Mouse (Mus musculus) forebrain, embryonic 10.5 days (tissue): ENCODE results near the gene Grik4. TPM values are rescaled to one million over a fixed set of nuclear protein-coding genes. Genes with fewer than 3 reads are reported as not detected.

Source experiments
- DNase-seq: peaks from one replicate; pipeline ENCODE4 v3.0.0-alpha.2; 2017; ENCODE audit warnings: low spot score; ENCODE audit errors: extremely low spot score
- H3K27ac ChIP-seq: fragments of 300-500 bp; sonication (generic); 2 replicates; pipeline ENCODE4 v1.5.1; 2016; ENCODE audit warnings: mild to moderate bottlenecking
- H3K27me3 ChIP-seq: fragments of 300-500 bp; sonication (generic); 2 replicates; pipeline ENCODE4 v1.6.1; 2016; ENCODE audit warnings: mild to moderate bottlenecking; ENCODE audit not compliant: poor library complexity, severe bottlenecking
- H3K36me3 ChIP-seq: fragments of 300-500 bp; sonication (generic); replicated peaks from 2 replicates; pipeline ENCODE4 v1.6.1; 2016; ENCODE audit warnings: mild to moderate bottlenecking, moderate library complexity
- H3K4me1 ChIP-seq: fragments of 300-500 bp; sonication (generic); 2 replicates; pipeline ENCODE4 v1.6.1; 2016
- H3K4me3 ChIP-seq: fragments of 300-500 bp; sonication (generic); 2 replicates; pipeline ENCODE4 v1.5.1; 2016; ENCODE audit warnings: mild to moderate bottlenecking, moderate library complexity
- H3K9me3 ChIP-seq: fragments of 300-500 bp; sonication (generic); 2 replicates; pipeline ENCODE4 v1.6.1; 2016; ENCODE audit warnings: mild to moderate bottlenecking, moderate library complexity
- WGBS: fragments of 180-500 bp; shearing (Covaris S2); methylation state at CpG from one replicate; pipeline ENCODE4 v1.1.7; 2016; 5-methylcytosine and 5-hydroxymethylcytosine counted together
- polyA plus RNA-seq: library from polyadenylated mRNA; unstranded; fragments of >200 nt; fragmentation: Nextera tagmentation; extraction: Ambion mirVana; gene quantifications from 2 replicates; pipeline ENCODE4 v1.2.1, GENCODE M21; 2016

The Grik4 gene
- polyA plus RNA-seq, 1 experiment from 2014 or later, result 1.0 TPM

DNA sequence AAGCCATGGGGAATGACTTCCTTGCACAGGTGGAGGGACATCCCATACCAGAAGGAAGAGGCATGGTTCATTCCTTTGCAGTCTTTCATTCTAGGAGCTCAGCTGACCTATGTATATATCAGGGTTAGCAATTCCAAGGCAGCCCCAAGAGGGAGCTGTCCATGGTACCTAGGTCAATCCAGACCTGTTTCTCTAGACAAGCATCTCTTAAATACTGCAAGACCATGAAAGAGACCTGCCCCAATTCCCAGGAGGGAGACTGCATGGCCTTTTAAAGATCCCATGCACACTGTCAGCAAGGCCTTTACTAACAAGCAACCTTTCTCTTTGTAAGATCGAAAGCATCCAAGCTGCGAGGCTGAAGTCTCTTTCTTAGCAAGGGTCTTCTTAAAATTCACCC is 291.5 kb downstream of the Grik4 start:
- Histone ChIP-seq H3K27me3 (no peaks in the 10 kb centered on the region), H3K36me3 (no peaks in the 10 kb centered on the region), H3K27ac (no peak overlapping the region), H3K4me1 (peaks cover 24% of the 10 kb centered on the region; the same call in 1 of the 2 replicates), H3K4me3 (no peak overlapping the region), H3K9me3 (no peaks in the 10 kb centered on the region)
- DNase-seq, result peak; percentile 20
- WGBS, result 86% methylated on average over 2 of the region's 2 CpGs

DNA sequence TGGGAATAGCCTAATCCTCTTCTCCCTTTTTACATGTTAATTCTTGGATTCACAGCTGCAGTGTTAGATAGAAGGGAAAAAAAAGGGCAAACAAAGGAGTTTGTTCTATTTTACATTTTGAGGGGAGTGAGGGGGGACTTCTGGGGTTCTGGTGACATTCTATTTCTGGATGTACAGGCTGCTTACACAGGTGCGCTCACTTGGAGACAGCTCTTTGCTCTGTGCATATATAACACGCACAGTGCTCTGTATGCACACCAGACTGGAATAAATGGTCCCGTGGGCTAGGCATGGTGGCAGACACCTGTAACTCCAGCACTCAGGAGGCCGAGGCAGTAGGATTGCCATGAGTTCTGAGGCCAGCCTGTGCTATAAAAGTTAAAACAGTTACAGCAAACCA is 292.0 kb downstream of the Grik4 start:
- Histone ChIP-seq H3K27me3 (no peaks in the 10 kb centered on the region), H3K4me1 (peaks cover 24% of the 10 kb centered on the region; the same call in 1 of the 2 replicates), H3K27ac (0 out of 2 replicates have a peak overlapping the region, but pooled peaks have one; percentile 20), H3K36me3 (no peaks in the 10 kb centered on the region), H3K9me3 (no peaks in the 10 kb centered on the region), H3K4me3 (no peak overlapping the region)
- 60% methylated on average over 4 of the region's 4 CpGs for WGBS
- no peak for DNase-seq

DNA sequence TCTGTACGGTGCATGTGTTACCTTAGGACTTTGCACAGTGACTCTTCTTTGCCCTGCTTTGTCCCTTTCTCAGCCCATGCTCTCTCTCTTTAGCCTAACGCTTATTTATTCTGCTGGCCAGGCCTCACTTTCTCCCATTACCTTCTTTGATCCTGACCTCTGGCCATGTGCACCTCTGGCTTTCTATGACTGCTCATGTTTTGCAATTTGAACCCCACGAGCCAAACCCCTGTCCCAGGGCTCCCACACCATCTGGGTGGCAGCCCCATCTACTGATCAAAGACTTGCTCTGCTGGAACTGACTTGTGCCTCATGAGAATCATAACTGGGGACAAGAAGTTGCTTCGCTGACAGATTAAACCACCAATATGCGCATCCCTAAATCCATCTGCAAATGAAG is 294.4 kb downstream of the Grik4 start:
- Histone ChIP-seq H3K4me1 (peaks cover 26% of the 10 kb centered on the region; the same call in 1 of the 2 replicates), H3K36me3 (no peaks in the 10 kb centered on the region), H3K9me3 (no peaks in the 10 kb centered on the region), H3K27ac (no peak overlapping the region), H3K4me3 (no peak overlapping the region), H3K27me3 (no peaks in the 10 kb centered on the region)
- WGBS, result 80% methylated on average over 5 of the region's 5 CpGs
- no peak for DNase-seq

- Histone ChIP-seq H3K27me3 (no peaks in the 10 kb centered on the region), H3K27ac (no peak overlapping the region), H3K9me3 (no peaks in the 10 kb centered on the region), H3K4me1 (peaks cover 28% of the 10 kb centered on the region), H3K36me3 (no peaks in the 10 kb centered on the region), H3K4me3 (no peak overlapping the region)
- DNase-seq, result no peak
- WGBS, result 90% methylated on average over 3 of the region's 3 CpGs
Measured at GRCm38 (mm10) chr9:42648051-42648450, 296.2 kb downstream of the Grik4 start.

DNA sequence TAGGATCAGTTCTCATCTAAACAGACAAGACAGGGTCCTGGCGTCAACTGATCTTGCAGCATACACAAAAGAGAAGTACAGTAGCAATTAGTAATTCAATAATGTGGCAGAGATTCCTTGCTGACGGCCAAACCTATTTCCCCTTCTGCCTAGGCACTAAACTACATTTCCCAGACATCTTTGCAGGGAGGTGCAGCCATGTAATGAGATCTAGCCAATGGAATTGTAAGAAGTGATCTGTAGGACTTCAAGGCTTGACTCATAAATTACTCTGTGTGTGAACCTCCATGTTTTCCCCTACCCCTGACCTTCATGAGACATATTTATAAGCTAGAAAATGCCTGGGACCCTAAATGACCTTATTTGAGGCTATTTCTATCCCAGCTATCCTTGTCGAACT is 296.7 kb downstream of the Grik4 start:
- 83% methylated on average over 3 of the region's 3 CpGs for WGBS
- Histone ChIP-seq H3K4me3 (no peak overlapping the region), H3K9me3 (no peaks in the 10 kb centered on the region), H3K36me3 (no peaks in the 10 kb centered on the region), H3K27me3 (no peaks in the 10 kb centered on the region), H3K4me1 (peaks cover 32% of the 10 kb centered on the region), H3K27ac (no peak overlapping the region)
- no peak for DNase-seq

DNA sequence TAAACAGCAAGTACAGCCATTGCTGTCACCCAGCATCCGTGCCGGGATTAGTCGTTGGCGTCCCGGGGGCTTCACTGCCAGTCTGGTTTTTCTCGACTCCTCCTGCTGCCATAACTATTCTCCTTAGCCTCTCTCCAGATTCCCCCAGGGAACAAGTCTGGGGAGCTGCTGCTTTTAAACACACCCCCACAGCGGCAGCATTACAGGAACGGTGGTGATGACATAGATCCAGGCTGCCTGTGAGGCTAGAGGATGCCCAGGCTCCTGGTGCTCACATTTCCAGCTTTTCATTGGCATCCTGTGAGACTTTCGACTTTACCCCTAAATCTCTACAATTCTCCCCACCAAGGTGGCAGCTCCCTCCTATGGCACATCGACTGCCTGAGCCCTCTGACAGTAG is 297.5 kb downstream of the Grik4 start:
- no peaks in the 10 kb centered on the region for H3K36me3 ChIP-seq
- WGBS, result 78% methylated on average over 10 of the region's 10 CpGs
- no peaks in the 10 kb centered on the region for H3K9me3 ChIP-seq
- H3K4me3 ChIP-seq, result no peak overlapping the region
- no peak overlapping the region for H3K27ac ChIP-seq
- DNase-seq, result no peak
- H3K27me3 ChIP-seq, result no peaks in the 10 kb centered on the region
- H3K4me1 ChIP-seq, result peaks cover 33% of the 10 kb centered on the region

- DNase-seq, result no peak
- Histone ChIP-seq H3K9me3 (no peaks in the 10 kb centered on the region), H3K27me3 (no peaks in the 10 kb centered on the region), H3K4me1 (peaks cover 28% of the 10 kb centered on the region), H3K4me3 (no peak overlapping the region), H3K27ac (no peak overlapping the region), H3K36me3 (no peaks in the 10 kb centered on the region)
- 93% methylated on average over 5 of the region's 5 CpGs for WGBS
Measured at GRCm38 (mm10) chr9:42645161-42645560, 299.1 kb downstream of the Grik4 start.

DNA sequence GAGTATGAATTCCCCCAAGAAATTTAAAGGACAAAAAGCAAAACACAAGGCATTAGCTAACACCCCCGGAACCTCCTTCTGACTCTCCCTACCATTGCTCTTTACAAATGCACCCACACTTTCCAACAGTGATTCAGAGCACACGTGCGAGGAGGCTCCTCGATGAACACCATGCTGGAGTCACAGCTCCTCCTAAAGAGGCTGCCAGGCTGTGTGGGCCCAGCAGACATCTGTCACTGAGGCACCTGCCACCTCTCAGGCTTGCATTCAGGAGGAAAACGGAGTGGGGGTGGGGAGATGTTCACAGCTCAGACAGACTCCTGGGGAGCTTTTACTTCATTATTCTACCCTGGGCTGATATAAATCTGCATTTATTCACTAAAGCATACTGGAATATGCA is 301.5 kb downstream of the Grik4 start:
- no peak overlapping the region for H3K4me3 ChIP-seq
- 0 out of 2 replicates have a peak overlapping the region, but pooled peaks have one; percentile 69 for H3K27ac ChIP-seq
- no peaks in the 10 kb centered on the region for H3K36me3 ChIP-seq
- 0 out of 2 replicates have a peak, but pooled peaks cover 3% of the 10 kb centered on the region for H3K27me3 ChIP-seq
- 62% methylated on average over 5 of the region's 5 CpGs for WGBS
- H3K9me3 ChIP-seq, result no peaks in the 10 kb centered on the region
- no peak for DNase-seq
- peaks cover 51% of the 10 kb centered on the region for H3K4me1 ChIP-seq

DNA sequence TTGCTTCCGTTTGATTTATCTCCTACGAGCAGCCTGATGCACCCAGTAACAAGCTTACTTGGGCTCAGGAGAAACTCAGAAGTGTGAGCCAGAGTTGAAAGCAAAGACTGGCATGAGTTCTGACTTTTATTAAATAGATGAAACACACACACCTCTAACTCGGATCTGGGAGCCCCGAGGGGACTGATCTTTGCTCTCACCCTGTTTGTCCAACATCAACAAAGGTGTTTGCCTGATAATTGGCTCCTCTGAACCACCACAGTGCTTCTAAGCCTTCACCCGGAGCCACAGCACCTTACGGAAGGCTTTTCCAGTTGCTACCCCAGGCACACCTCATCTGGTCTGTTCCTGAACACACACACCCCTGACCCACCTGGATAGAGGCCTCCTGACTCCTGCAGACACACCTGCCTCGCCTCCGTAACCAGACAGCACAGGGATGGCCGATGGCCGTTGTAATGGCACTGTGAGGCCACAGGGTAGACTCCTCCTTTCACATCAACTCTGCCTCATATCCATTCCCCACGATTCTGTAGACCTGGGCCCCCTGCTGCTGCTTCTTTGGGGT is 302.7 kb downstream of the Grik4 start:
- peaks cover 60% of the 10 kb centered on the region for H3K4me1 ChIP-seq
- H3K36me3 ChIP-seq, result no peaks in the 10 kb centered on the region
- H3K4me3 ChIP-seq, result no peak overlapping the region
- 0 out of 2 replicates have a peak, but pooled peaks cover 3% of the 10 kb centered on the region for H3K27me3 ChIP-seq
- 72% methylated on average over 11 of the region's 11 CpGs for whole genome bisulfite sequencing
- DNase-seq, result no peak
- H3K9me3 ChIP-seq, result no peaks in the 10 kb centered on the region
- H3K27ac ChIP-seq, result peak overlapping the region; percentile 69; the same call in 1 of the 2 replicates

DNA sequence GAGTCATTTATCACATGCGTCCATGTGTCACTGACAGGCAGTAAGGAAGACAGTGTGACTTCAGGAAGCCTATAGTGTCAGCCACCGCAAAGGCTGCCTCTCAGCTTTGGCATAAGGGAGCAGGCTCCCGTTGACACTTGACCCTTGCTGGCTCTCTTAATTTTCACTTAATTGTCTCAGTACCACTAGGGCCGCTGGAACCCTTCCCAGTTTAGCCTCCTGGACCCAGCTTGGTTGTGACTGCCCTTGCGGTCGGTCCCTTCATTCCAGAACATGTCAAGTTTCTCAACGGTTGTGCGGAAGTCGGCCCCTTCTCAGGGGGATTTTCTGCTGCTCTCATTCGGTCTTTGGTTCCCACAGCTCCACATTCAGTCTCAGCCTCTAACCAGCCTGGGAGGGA is 307.8 kb downstream of the Grik4 start:
- Histone ChIP-seq H3K4me3 (no peak overlapping the region), H3K27me3 (0 out of 2 replicates have a peak, but pooled peaks cover 11% of the 10 kb centered on the region), H3K27ac (no peak overlapping the region; the same call in 1 of the 2 replicates), H3K9me3 (no peaks in the 10 kb centered on the region), H3K36me3 (no peaks in the 10 kb centered on the region), H3K4me1 (peaks cover 50% of the 10 kb centered on the region)
- no peak for DNase-seq
- 82% methylated on average over 10 of the region's 10 CpGs for WGBS

GRCm38 (mm10) chr9:42631479-42631878 is 312.8 kb downstream of the Grik4 start:
- Histone ChIP-seq H3K4me3 (no peak overlapping the region), H3K9me3 (no peaks in the 10 kb centered on the region), H3K27ac (no peak overlapping the region), H3K36me3 (no peaks in the 10 kb centered on the region), H3K4me1 (peaks cover 32% of the 10 kb centered on the region), H3K27me3 (0 out of 2 replicates have a peak, but pooled peaks cover 11% of the 10 kb centered on the region)
- DNase-seq, result no peak
- WGBS, result 87% methylated on average over 4 of the region's 4 CpGs

DNA sequence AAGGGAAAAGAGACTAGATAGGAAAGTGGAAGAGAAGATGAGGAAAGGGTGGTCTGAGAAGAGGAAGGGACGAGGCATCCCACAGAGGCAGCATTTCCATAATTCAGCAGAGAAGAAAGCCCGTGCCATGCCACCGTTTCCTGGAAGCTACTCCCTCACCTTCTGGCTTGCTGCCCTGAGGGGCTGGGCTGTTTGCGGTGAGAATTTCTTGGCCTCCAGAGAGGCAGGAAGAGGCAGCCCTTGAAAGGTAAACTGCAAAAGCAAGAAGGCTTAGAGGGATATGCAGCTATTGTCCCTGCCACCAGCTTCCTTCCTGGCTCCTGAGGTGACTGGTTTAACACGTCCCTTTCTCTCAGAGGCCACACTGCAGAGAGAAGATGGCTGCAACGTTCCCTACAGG is 316.7 kb downstream of the Grik4 start:
- Histone ChIP-seq H3K4me3 (no peak overlapping the region), H3K27me3 (0 out of 2 replicates have a peak, but pooled peaks cover 3% of the 10 kb centered on the region), H3K27ac (peak overlapping the region; percentile 53), H3K36me3 (no peaks in the 10 kb centered on the region), H3K9me3 (no peaks in the 10 kb centered on the region), H3K4me1 (peaks cover 31% of the 10 kb centered on the region)
- DNase-seq, result no peak
- WGBS, result 46% methylated on average over 6 of the region's 6 CpGs

GRCm38 (mm10) chr9:42627146-42627545 is 317.1 kb downstream of the Grik4 start:
- WGBS, result 85% methylated on average over 8 of the region's 8 CpGs

More at GRCm38 (mm10) chr9:42627146-42627545, 317.1 kb downstream of the Grik4 start:
- H3K9me3 ChIP-seq, result no peaks in the 10 kb centered on the region
- H3K27ac ChIP-seq, result peak overlapping the region; percentile 53
- H3K36me3 ChIP-seq, result no peaks in the 10 kb centered on the region
- no peak overlapping the region for H3K4me3 ChIP-seq
- DNase-seq, result no peak
- peaks cover 30% of the 10 kb centered on the region for H3K4me1 ChIP-seq
- 0 out of 2 replicates have a peak, but pooled peaks cover 3% of the 10 kb centered on the region for H3K27me3 ChIP-seq
